Mouse (Mus musculus): ENCODE results near the gene Barhl1.

The Barhl1 gene

DNA sequence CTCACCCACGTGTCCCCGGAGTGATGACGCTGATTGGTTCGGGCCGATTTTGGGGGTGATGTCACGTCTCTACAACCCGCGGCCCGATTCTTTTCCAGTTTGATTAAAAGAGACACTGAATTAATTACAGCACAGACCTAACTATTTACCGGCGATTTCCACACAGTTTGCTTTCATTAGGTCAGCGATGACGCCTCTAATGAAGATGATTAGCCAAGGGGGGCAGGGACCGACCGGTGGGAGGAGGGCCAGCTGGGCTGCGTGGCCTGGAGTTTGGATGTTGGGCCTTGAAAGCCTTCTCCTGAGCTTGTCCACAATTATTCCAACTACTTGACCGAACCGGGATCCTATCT, at the start of gene Barhl1:
Gene Barhl1 (minus strand): TSS at position 156 of the 353 bp plus-strand sequence.
- no peak for DNase-seq

DNA sequence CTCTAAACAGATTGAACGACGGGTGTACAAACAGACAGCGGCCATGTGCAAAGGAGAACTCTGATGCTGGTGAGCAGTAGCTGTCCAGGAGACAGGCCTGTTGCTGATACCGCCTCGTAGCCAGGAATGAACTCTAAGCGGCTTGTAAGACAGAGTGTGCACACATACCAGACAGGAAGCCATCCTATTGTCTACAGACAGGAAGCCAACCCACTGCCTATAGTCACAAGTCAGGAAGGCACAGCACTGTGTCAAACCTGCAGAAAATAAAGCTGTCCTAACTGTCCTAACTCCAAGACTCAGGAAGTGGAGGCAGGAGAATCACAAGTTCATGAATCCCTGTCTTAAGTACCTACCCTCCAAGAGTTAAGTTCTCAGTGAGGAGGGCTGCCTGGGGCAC, 47.1 kb upstream of the Barhl1 start:
- DNase-seq, result no peak

DNA sequence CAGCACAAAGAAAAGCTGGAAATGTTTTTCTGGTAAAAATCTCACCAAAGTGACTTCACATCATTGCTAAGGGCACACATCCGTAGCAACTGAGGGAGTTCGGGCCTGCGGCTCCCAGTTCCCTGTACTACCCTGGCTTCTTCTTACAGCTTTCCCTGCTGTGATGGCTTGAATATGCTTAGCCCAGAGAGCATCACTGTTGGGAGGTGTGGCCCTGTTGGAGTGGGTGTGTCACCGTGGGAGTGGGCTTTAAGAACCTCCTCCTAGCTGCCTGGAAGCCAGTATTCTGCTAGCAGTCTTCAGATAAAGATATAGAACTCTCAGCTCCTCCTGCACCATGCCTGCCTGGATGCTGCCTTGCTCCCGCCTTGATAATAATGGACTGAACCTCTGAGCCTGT, 45.2 kb upstream of the Barhl1 start:
- no peak for DNase-seq

DNA sequence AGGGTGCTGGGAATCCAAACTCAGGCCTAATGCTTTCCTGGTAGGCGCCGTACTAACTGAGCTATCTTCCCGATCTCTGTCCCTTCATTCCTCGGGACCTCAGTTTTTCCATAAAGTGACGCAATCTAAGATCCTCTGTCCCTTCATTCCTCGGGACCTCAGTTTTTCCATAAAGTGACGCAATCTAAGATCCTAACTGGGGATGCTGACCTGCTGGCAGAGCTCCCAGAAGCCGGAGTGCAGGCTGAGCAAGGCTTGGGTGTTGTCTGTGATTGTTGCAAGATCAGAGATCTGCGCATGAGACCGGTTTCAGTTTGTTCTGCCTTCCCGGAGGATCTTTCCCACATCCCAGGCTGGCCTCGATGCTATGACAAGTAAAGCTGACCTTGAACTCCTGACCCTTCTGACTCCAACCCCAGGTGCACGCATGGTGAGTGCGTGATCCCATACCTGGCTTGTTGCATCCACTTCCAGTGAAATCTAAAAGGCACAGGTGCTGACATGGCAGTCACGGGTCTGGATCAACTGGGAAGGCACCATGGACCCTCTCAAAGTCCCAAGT, 44.6 kb upstream of the Barhl1 start:
- DNase-seq, result no peak

DNA sequence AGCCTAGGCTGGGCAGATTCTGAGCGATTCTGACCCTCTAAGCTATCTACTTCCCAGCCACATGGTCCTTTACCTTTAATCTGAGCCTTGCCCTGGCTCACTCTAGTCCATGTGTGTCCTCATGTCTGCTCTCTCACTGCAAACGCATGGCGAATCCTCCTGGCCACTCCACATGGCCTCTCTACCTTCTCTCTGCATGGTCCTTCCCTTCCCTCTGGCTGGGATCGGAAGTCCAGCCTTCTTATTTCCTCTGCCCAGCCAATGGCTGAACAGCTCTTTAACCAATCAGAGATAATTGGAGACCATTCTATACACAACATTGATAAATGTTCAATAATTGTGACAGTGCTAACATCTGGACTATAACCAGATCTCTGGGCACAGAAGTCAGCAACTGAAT, 40.4 kb upstream of the Barhl1 start:
- DNase-seq, result no peak

DNA sequence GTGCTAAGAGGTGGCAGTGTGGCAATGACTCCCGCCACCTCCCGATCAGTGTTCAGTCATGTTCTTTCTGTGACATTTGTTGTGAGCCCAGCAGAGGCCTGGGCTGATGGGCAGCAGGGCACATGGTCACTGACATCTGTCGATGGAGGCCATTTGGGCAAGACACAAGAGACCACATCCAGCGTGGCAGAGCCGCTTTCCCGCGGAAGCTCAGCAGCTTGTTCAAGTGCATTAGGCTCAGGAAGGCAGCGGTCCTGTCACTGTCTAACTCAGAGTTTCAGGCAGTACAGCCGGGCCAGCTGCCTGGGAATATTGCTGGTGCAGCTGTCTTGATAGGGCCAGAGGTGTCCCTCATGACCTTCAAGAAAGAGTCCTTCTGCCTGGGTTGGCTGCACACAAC, 38.1 kb upstream of the Barhl1 start:
- DNase-seq, result no peak

DNA sequence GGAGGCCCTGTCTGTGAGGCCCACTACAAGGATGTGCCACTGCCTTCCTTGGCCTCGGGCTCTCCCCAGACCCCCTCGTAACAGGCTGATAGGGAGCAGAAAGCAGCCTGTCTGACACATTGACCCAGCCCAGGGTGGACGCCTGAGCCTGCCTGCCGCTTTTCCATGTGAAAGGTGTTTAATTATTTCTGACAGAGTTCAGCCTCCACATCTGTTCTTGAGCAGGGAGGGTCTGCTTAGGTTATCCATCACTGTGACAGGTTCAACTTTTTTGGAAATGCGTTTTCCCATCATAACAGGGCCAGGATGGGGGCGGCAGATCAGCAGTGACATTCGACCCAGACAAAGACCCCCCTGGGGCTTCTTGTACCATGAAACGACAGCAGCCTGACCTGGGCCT, 36.5 kb upstream of the Barhl1 start:
- no peak for DNase-seq

DNA sequence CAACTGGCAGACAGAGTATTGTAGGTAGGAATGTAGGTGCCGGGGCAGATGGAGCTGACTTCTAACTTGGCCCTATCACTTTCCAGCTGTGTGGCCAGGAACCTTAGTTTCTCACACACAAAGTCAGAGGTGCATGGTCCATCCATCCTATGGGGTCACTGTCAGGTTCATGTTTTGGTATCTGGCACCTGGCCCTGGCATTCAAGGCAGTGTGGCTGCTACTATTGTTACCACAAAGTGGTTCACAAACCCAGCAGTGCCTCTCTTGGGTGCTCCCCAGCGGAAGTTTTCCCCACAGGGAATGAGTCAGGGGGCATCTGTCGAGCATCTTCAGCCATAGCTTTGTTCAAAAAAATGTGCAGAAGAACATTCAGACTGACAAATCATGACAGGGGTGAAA, 29.8 kb upstream of the Barhl1 start:
- no peak for DNase-seq

DNA sequence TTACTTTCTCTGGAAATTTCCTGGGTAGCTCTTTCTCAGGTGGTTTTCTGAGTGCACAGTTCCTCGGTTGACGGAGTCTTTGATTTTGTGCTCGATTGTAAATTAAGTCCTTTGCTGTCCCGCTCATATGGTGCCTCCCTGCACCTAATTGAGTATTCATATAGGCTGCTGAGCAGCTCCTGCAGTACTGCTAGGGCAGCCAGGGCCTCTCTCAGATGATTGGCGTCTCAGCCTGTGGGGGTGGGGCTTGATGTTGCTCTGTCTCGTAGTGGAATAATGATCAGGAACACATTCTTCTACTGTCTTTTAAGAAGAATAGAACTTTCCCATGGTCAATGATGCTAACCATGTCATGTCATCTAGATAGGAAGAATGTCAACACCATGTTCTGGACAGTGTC, 28.9 kb upstream of the Barhl1 start:
- no peak for DNase-seq

DNA sequence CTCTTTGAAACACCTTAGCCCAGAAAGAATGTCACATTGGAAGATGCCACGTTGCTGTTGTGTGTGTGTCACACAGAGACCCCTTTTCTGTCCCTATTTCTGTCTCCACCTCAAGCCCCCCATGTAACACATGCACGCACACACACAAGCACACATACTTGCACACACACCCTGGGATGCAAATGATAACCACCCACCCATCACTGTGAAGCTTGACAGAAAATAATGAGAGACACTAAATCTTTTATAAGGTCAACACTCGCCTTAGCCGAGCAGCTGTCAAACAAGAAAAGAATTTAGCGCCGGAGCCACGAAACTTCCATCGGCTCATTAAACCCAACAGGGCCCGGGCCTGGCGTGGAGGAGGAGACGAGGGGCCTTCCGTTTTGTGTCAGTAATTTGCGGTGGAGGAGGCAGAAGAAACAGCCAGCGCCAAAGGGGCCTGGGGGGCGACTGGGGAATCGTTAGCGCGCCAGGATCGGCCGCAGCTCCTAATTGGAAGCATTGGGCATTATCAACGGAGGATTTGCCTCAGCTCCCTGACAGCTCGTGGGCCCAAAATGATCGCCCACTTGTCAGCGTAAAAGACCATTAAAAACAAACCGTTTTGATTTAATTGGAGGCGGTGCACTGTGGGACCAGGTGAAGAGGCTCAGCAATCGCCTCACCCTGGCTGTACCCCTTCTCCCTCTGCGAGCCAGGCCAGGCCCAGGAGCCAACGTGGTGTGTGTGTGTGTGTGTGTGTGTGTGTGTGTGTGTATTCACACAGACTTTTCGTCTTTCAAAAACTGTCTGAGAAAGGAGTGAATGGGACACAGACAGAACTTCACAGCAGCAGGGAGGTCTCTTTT, 27.4 kb upstream of the Barhl1 start:
- no peak for DNase-seq

DNA sequence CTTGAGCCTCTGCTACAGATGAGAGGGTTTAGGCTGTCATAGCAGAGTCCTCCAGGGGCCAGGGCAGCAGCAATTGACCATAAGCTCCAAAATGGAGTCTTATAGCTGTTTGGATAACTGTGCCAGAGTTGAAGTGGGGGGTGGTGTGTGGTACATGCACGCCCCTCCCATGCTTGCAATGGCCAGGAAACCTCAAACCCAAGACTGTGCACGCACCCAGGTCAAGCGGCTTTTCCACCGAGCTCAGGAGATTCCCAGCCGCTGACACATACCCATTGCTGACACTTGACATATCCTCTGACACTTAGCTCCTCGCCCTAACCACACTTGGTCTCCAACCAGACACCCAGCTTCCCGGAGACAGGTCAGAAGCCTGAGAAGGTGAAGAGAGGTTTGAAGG, 22.5 kb upstream of the Barhl1 start:
- no peak for DNase-seq

DNA sequence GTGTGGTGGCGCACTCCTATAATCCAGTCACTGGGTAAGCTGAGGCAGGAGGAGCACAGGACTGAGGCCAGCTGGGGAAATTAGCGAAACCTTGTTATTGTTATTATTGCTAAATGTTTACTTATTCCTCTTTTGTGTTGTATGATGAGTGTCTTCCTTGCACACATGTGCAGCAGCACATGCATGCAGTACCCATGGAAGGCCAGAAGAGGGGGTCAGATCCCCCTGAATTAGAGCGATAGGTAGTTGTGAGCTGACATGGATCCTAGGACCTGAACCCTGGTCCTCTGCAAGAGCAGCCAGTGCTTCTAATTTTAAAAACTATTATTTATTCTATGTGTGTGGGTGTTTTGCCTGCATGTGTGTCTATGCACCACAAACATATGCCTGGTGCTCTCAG, 14.1 kb upstream of the Barhl1 start:
- DNase-seq, result no peak

DNA sequence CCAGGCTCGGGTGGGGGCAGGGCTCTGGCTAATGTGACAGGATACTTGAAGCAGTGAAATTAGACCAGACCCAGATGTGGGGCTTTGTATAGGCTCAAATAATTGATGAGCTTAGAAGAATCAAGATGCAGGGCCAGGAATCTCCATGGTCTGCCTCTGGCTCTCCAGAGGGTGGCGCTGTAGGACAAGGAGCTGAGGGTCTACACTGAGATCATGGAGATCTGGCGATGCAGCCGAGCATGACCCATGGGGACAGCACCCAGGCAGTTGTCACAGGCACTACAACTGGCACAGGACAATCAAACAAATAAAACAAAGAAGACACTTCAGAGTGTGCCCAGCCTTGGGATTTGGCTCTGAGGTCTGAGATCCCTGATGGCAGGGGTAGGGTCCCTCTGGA, 7.4 kb upstream of the Barhl1 start:
- DNase-seq, result peak; percentile 92

DNA sequence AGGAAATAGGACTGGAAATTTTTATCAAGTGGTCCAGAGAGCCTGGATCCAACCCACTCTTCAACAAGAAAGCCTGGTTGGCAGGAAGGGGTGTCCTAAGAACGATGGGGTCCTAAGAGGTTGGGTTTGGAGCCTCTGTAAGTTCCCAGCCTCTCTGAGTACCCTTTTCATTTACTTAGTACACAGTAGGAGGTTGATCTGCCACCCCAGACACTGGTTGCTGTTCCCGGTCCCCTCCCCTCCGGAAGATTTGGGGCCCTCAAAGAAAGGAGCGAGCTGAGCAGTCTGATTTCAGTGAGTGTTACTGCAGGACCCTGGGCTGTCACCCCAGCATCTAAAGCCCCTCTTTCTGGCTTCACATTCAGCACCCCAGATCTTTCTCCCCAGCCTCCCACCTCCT, 2.5 kb upstream of the Barhl1 start:
- no peak for DNase-seq

DNA sequence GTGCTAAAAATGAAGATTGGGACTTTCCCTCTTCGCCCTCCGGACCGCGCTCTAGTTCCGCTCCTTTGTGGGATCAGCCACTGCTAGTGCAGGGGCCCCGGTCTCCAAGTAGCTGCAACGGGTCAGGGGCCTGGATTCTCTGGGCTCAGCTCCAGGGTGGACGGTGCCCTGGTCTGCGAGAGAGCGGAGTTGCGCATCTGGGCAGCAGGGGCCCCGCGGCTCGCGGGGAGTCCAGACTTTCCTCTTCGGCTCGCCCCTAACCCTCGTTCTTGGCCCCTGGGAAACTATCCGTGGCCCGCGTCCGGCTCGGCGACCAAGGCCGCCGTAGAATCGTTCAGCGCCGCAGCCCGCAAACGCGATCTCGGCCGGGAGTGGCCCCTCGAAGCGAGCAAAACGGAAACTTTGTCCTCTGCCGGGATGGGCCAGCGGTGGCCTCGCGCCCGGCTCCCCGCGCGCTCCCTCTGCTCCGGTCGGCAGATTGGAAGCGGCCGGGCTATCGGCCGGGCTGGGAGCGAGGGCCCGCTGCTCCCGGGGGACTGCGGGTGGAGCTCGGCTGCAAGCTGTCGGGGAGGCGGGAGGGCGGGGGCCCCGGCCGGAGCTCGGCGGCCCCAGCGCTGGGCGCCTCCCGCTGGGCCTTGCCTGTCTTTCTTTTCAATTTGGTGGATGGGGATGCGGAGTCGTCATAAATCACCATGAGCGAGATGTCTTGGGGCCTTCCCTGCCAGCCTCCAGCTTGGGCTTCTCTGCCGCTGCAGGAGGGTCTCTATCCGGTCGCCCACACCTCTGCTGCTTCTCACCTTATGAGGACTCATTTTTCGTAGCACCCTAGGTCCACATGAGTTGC, 1.3 kb upstream of the Barhl1 start:
- no peak for DNase-seq

DNA sequence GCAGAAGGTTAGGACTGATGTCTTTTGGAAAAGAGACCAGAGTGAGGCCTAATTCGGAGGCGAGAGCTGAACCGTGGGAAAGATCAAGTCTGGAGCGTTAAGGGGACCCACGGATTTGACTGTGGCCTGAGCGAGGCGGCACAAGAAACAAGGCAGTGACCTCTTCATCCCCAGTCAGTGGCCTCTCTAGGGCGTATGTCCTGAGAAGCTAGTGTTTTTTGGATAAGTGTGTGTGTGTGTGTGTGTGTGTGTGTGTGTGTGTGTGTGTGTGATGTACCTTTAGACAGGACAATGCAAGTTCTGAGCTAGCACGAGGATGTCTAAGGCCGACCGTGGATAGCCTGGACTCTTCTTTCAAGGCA, 669 bp upstream of the Barhl1 start:
- no peak for DNase-seq

DNA sequence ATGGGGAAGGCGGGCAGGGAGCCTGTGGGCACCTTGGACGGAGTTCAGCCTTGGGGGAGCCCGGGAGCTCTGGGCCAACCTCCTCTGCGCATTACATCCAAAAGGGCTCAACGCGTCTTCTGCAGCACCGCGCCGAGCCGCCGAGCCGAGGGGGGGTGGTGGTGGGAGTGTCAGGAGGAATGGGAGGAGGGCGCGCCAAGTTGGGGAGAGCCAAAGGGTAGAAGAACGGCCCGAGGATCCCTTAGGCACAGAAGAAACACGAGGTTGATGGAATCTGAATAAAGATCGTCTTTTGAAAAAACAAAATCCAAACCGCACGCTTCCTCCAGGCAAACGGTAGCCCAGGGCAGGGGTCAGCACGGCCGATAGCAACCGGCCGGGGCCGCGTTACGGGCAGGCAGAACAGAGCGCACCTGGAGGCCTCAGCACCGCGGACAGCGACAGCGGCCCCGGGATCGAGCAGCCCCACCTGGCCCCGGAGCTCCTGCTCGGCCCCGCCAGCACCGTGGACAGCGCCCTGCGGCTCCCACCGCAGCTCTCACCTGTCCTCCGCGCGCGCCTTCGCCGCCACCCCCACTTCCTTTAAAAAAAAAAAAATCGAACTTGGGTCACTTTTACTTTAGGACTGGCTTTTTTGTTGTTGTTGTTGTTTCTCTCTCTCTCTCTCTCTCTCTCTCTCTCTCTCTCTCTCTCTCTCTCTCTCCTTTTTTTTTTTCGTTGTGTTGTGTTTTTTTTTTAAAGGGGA, 528 bp downstream of the Barhl1 start:
- no peak for DNase-seq

DNA sequence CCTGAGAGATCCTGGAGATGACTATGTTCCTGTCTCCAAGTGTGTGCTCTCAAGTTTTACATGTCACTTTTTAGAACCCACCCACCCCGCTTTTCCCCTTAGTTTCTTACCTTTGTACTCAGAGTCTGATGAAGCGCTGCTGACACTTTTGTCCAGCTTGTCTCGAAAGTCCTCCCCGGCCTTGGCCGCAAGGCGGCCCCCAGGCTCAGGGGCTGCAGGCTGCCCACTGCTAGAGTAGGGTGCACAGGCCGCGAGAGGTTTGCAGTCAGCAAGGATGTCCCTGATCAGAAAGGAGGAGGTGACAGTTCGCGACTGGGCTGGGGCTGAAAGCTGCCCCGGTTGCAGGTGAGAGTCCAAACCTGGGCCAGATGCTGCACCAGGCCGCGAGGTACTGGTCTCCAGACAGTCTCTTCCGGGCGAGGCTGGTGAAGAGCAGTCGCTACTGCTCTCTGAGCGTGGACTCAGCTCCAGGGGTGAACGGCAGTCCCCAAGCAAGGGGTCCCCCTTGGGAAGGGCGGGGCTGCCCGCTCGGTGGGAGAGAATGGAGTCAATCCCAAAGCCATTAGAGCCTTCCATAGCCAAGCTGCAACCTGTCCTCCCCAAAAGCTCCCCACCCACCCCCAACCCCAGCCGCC, 1.2 kb downstream of the Barhl1 start:
- DNase-seq, result no peak

DNA sequence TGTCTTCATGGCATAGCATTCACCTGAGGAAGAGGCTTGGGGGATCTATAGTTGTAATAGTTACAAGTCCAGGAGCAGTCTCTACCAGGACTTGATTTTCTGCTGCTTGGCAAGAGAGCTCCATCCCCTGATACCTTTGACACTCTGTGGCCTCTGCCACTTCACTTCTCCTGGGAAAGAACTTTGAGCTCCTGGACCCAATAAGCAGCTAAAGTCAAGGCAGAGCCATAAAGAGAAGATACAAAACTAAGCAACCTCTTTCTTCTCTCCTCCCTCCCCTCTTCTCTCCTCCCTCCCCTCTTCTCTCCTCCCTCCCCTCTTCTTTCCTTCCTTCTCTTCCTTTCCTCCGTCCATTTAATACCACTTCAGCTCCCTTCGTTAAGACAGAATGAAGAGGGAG, 2.3 kb downstream of the Barhl1 start:
- no peak for DNase-seq

DNA sequence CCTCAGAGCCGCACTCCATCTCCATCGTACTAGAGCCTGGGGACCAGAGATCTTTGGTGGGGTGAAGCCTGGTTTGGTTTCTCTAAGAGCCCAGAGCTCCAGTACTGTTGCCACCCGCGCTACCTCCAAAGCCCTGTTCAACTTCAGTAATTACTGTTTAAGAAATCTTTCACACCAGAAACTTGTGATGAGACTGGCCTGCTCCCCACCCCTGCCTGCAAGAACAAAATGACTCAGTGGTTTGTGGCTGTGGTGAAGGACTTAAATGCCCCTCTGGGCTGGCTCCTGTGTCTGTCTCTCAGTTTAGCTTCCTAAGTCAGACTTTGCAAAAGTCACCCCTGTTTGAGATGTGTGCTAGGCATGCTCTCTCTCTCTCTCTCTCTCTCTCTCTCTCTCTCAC, 3.5 kb downstream of the Barhl1 start:
- no peak for DNase-seq

DNA sequence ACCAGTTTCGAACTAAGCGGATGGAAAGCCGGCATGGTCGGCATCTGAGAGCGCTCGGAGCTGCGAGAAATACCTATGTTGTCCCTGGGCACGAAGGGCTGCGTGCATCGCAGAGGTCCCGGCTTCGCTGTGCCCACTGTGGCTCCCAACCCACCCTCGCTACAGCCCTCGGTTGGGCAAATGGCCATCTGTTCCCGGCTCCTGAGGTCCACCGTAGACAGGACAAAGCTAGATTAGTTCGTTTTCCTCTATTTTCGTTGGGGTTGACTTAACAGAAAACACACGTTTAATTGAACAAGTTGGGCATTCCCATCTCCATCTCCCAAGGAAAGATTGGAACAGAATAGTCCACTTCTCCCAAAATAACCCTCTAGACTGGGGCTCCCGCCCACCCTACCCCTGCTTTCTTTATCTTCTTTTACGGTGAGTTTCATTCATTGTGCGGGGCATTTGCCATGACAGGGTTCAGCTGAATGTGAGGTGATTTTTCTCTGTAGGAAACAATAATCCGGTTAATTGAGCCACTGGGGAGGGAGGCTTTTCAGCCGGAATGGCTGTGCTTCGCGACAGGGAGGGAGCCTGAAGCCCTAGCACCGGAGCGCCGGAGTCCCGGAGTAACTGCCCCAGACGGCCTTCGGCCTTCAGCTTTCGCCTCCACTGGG, 4.3 kb downstream of the Barhl1 start:
- no peak for DNase-seq

DNA sequence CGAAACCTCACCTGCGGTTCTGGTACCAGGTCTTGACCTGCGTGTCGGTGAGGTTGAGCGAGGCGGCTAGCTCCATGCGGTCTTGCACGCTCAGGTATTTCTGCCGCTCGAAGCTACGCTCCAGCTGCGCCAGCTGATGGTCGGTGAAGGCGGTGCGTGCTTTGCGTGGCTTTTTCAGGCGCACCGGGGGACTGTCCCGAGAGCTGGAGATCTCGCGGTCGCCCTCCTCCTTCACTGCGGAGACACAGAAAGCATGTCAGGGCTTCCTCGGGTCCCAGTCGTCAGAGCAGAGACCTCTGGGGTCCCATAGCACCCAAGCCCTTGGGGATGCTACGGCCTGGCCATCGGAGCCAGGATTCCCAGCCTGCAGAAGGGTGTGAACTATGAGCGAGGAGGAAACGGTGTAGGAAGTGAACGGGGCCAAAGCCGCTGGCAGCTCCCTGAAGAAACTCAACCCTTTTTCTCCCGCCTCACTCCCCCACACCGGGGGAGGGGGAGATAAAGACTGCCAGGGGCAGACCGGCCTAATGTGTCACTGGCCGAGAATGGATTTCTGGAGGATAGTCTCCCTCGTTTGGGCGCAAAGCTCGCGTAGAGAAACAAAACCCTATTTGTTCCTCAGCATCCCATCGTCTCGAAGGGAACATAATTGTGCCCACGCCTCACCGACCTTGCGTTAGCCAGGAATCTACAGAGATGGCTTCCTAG, 5.0 kb downstream of the Barhl1 start:
- no peak for DNase-seq

Measured in right cerebral cortex, postnatal 4 days (tissue).